Mouse (Mus musculus) heart, postnatal 14 days (tissue): ENCODE results near the gene Ipo13. TPM values are rescaled to one million over a fixed set of nuclear protein-coding genes. Genes with fewer than 3 reads are reported as not detected.
A peak's percentile ranks its signal among the peaks of the same experiment; 100 is the strongest.

Experiments used
- DNase-seq, 2 experiments: peaks; one replicate each; pipeline ENCODE4 v3.0.0; 2021 to 2022
- intact Hi-C: fragments of 180-260 bp; cut with DNase I; formaldehyde crosslinking; loops from one replicate; pipeline ENCODE4 v1.15.1; 2025
- total RNA-seq, 2 experiments: library from RNA; stranded (reverse); gene quantifications; 2 replicates each; pipeline ENCODE4 v1.2.3; 2021

Gene Ipo13
- total RNA-seq, 2 experiments from 2014 or later, result 64.9 to 66.9 TPM

DNA sequence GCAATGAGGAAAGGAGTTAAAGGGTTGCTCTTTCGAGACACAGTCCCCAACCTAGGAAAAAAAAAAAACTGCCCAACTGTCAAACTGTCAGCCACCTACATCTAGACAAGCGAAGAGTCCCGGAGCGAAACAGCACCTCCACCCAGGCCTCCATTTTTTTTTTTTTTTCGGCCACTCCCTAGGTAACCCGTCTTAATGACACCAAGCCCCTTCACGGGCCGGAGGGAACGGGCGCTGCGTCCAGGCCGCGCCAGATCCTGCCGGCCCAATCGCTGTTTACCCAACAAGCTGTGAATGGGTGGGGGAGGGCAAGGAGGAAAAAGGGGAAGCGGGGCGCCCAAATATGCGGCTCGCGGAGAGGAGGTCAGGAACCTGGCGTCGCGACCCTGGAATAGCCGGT is 28.2 kb downstream of the Ipo13 start:
- intact Hi-C loops, result no loop called here
- DNase-seq, result peak in 1 of 2 experiments; percentile 21

DNA sequence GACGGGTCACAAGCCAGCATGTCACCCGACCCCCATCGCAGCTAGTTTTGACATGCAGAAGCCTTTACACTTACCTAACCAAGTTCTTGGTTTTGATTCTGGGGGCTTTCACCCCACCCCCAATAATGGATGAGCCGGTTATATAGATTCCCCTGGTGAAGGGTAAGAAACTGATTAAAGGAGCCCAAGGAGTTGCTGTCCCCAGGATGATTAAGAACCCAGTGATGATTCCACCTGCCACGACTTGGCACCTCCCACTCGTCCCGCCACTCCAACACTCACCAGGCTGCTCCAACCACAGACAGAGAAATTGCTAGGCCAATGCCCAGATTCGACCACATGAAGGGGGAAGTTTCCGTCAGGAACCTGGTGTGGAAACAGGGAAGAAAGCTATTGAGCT is 28.8 kb downstream of the Ipo13 start:
- intact Hi-C loops, result no loop called here
- no peak for DNase-seq

DNA sequence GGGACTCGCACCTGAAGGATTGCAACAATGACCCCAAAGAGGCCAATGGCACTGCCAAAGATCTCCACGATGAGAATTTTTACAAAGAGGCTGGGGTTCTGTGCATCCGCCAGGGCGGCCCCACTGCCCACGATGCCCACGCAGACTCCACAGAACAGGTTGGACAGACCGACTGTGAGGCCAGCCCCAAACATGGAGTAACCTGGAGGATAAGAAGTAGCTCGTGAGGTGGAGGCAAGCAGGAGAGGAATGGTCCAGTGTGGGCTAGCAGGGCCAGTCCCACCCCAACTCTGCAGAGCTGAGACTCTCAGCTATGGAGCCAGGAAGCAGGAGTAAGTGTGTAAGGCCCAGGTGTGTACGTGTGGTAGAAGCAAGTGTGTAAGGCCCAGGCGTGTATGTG is 29.7 kb downstream of the Ipo13 start:
- no peak for DNase-seq
- intact Hi-C loops, result no loop called here

DNA sequence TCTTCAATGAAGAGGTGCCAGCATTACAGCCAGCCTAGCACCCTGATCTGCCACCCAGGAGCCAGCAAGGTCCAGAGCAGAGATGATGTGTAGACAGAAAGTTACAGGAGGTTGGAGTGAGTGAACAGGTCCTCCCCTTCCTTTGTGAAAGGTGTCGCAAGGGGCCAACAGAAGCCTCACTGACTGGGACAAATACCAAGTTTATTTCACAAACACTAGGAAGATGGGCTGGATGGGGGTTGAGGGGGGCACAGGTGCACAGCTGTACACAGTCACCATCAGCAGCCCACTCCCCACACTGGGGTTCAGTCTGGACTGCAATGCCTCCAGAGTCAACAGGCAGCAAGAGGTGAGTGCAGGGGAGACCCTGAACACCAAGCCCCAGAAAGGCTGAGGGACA is 30.7 kb downstream of the Ipo13 start:
- intact Hi-C loops, result no loop called here
- no peak for DNase-seq

DNA sequence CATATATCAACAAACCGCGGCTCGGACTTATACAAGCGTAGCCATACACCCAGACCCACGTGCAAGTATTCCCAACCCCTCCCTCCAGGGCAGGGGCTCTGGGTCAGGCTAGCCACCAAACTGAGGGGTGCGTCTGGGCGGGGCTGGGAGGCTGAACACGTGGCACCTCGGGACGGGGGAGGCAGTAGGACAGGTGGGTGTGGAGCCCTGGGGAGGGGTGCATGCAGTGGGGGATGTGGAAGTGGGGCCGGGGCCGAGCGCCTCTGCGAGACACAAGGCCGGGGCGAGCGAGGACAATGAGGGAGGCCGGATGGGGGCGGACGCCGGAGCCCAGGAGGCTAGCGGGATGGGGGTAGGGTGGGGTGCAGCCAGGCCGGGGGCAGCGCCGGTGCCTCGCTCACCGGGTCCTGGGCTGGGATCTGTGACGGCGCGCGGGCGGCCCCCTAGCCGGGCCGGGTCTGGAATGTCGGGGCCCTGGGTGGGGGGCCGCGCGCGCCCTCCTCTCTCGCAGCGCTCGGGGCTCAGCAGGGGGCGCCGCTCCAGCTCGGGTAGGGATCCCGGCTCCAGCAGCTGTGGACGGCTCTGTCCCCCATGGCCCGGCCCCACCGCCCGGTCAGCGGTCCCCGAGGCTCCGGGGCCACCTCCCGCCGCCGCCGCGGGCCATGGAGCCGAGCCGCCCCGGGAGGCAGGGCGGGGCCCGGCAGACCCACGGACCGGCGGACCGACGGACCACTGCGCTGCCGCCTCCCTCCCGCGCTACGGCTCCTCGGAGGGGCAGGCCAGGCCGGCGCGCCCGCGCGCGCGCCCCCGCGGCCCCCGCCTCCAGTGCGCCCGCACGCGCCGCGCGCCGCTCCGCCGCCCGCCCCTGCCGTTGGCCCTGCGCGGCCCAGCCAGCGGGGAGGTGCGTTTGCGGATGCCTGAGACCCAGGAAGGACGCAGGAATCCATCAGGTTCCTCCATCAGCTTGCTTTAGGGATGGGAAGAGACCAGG is 31.8 kb downstream of the Ipo13 start, which contains the start of gene B4galt2:
B4galt2 (minus strand) TSS at position 787 of the 991 bp plus-strand sequence.
- intact Hi-C loops, result no loop called here
- DNase-seq, result peak; percentile 65 to 76

DNA sequence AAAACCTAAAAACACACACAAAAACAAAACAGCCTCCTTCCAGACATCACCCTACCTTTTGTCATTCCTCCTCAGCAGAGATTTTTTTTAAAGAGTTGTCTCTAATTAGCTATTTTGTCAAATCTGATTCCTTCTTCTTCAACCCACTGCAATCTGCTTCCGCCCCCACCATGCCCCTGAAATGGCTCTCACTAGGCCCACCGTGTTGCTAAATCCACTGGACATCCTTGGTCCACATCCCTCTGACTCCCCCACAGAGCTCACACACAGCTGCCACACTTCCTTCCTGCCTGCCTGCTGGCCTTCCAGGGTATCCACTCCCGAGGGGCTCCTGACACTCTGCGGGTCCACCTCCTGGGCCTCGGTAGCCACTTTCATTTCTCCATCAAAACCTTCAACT is 36.1 kb downstream of the Ipo13 start:
- no peak for DNase-seq
- intact Hi-C loops, result no loop called here

DNA sequence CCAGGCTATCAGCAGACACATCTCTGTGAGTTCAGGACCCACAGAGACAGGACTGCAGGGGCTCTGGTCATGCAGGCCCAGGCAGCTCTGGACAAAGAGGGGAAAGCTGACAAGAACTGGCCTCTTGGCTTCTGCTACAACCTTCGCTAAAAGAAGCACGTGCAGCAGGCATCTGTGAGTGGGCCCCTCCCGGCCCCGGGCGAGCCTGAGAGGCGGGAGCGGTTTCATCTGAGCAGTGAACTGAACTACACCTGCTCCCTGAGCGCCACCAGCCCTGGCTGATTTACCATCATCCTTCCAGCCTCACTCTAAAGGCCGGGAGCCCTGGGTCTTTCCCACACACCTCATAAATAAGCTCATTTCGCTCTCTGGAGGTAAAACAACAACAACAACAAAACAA is 36.5 kb downstream of the Ipo13 start:
- intact Hi-C loops, result no loop called here
- DNase-seq, result no peak

DNA sequence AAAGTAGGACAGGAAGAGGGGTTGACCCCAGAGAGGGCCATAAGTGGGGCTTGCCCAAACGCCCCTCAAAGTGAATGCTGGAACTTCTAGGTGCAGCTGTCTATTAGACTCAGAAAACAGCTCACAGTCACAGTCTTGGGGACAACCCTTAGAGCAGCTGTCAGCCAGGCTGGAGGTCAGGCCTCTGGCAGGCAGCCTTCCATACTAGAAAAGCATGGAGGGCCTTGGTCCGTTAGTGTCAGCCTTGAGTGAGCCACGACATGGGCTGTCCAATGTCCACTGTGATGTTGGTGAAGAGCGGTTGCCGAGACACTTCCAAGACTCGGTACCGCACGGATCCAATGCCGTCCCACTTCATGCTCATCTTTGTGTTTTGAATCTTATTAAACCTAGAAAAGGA is 41.2 kb downstream of the Ipo13 start:
- intact Hi-C loops, result no loop called here

DNA sequence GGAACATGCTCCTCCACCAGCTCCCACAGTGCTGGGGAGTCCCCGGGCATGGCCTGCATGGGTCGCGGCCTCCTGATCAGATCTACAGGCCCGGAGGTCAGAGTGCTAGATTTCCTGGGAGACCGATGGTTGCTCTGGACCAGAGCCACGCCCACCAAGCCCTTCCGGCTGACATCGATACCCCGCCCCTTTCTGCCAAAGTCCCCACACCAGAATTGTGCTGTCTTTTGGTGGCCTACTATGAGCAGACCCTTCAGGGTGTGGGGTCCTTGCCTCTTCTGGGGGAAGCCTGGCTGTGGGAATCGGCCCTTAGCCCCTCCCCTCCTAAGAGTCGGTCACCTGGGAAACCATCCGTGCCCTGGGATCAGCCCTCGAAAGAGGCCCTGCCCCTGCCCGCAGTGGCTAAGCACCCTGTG is 42.3 kb downstream of the Ipo13 start, which contains the start of gene Ccdc24:
Ccdc24 (minus strand) TSS at position 87 of the 416 bp plus-strand sequence.
- no peak for DNase-seq
- intact Hi-C loops, result no loop called here

More for the DNA sequence above, 41.2 kb downstream of the Ipo13 start:
- DNase-seq, result no peak

DNA sequence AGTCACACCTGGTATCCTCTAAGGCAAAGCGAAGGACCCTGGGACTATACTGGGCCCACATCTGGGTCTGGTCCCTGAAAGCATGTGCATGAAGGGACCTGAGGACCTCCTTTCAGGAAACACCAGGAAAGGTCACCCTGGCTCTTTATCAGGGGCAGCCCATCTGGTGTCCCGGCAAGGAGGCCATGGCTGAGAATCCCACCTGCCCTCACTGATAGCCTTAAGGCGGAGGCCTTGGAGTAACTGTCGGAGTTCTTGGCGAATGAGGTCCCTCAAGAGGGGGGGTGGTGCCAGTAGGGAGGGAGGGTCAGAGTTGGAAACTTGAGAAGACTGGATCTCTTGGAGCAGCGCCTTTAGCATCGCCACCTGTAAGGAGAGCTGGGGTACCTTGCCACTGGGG is 43.0 kb downstream of the Ipo13 start:
- intact Hi-C loops, result no loop called here
- no peak for DNase-seq

DNA sequence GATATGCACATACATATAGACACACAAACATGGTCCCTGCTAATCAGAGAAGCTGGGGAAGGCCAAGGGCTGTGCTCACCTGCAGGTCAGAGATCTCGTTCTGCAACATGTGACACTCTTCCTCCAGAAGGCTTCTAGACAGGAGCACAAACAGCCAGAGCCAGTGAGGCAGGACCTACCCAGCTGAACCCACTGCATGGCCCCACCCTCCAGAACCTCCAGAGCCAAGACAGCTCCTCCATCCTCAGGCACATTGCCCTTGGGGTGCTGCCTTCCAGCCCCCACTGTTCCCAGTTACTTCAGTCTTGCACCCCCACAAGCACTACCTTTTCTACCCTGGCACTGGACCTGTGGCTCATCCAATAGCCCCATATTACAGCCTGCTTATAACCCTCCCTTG is 44.4 kb downstream of the Ipo13 start:
- no peak for DNase-seq
- intact Hi-C loops, result no loop called here

DNA sequence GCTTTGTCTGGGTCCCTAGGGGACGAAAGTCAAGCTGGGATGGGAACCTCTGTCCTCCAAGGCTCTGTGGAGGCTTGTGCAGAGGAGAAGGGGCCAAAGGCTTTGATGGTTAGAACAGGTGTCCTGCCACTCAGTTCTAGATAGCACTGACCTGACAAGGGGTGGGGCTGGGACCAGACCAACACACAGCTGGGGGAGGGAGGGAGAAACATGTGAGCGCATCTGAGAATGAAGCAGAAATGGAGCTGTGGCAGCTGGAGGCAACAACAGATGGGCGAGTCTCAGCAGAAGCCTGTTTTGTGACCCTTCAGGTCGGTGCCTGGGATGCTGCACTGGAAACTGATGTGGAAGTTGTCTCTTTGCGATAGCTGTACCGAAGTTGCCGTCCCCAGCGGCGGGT is 45.5 kb downstream of the Ipo13 start:
- intact Hi-C loops, result loop anchor here (10.0 kb wide), 1 partner anchor 165 kb away; no protein-coding TSS in a partner anchor

DNA sequence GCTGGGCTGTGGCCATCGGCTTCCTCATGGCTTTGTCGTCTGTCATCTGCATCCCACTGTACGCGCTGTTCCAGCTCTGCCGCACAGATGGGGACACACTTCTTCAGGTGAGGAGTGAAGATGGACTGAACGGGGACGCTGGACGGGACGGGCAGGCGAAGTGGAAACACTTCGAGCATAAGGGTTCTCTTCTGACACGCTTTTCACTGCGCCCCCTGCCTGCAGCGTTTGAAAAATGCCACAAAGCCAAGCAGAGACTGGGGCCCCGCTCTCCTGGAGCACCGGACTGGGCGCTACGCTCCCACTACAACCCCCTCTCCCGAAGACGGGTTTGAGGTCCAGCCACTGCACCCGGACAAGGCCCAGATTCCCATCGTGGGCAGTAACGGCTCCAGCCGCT is 47.0 kb downstream of the Ipo13 start:
- peak; percentile 71 to 78 for DNase-seq
- intact Hi-C loops, result loop anchor here (2.0 to 10.0 kb wide), 2 partner anchors 37 to 163 kb away; no protein-coding TSS in a partner anchor

More for the DNA sequence above, 45.5 kb downstream of the Ipo13 start:
- DNase-seq, result no peak

DNA sequence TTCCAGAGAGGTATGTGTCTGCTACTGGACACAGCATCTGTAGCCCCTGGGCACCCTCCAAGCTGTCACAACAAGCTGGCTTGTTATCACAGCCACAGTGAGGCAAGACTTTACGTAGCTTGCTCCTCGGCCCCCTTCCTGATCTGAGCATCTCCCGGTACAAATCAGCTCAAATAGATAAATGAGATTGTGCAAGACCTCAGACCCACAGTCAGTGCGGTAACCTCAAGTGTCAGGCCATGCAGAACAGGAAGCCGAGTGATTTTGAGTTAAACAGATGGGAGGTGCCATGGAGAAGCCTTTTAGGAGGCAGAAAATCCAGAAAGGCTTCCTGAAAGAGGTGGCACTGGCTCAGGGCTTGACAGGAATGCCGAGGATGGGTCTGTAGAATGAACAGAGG is 47.8 kb downstream of the Ipo13 start:
- DNase-seq, result no peak
- intact Hi-C loops, result loop anchor here (2.0 to 10.0 kb wide), 2 partner anchors 36 to 162 kb away; no protein-coding TSS in a partner anchor

DNA sequence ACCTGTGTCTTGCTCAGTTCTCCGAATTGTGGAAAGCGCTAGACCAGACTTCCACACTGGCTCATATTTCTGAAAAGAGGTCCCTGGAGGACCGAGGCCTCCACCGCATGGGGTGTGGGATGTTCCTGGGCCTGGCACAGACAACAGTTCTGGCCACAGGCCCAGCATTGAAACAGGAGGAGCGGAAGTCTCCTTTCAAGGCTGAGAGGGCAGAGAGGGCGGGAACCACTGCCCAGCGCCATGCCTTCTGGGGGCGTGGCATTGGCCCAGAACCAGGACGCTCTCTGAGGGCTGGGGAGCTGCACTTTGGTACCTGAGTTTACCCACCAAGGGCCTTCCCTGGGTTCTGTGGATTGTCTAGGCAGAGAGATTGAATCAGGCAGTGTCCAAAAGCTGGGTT is 48.7 kb downstream of the Ipo13 start:
- intact Hi-C loops, result loop anchor here (2.0 to 10.0 kb wide), 2 partner anchors 35 to 161 kb away; no protein-coding TSS in a partner anchor
- peak; percentile 68 to 78 for DNase-seq

DNA sequence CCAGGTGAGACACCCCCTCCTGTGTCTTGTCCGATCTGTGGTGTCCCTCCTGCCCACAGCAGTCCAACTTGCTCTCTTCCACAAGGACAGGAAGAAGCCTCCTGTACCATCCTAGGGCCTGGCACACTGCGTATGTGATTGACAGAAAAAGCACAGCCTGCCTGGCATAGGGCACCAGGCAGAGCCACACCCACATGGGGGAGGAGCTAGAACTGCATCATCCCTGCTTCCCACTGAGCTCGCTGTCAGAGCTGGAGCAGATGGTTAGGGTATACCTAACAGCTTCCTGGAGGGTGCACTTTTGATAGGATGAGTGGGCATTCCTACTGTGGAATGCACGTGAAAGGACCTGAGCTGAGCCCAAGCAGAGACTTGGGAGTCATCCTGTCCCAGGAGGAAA is 52.0 kb downstream of the Ipo13 start:
- intact Hi-C loops, result loop anchor here (10.0 kb wide), 1 partner anchor 158 kb away; no protein-coding TSS in a partner anchor
- no peak for DNase-seq

DNA sequence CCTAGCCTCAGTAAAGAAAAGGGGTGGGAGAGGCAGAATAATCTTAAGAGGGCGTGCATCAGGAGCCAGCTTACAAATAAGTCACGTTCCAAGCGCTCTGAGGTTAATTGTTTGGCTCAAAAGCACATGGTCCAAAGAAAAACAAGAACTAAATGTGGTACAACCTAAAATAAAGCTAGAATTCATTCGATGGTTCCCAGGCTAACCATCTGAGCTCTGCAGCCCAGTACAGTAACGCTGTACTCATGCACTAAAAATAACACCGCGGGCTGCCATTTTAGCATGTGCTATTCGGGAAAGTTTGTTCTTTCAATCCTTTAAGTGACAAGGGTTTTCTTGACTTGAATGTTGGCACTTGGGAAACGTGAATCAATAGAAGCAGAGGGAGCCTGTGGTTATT is 54.2 kb downstream of the Ipo13 start:
- DNase-seq, result no peak
- intact Hi-C loops, result loop anchor here (10.0 kb wide), 1 partner anchor 156 kb away; no protein-coding TSS in a partner anchor

DNA sequence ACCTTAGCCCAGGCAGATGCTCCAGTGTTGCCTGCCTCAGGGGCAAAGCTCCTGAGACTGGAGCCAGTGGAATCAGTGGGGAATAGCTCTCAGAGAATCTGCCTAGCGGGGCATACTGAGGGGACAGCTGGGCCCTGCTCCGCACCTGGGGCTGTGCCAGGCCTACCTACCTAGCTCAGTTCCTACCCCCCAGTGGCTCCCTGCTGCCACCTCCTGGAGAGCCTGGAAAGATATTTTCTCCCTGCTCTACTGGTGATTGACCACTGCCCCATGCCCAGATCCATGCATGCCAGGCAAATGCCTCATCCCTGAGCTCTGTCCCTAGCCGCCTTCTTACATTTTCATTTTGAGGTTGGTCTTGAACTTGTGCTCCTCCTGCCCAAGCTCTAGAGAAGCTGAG is 56.0 kb downstream of the Ipo13 start:
- peak; percentile 70 to 75 for DNase-seq
- intact Hi-C loops, result loop anchor here (2.0 kb wide), 1 partner anchor 28 kb away; no protein-coding TSS in a partner anchor

DNA sequence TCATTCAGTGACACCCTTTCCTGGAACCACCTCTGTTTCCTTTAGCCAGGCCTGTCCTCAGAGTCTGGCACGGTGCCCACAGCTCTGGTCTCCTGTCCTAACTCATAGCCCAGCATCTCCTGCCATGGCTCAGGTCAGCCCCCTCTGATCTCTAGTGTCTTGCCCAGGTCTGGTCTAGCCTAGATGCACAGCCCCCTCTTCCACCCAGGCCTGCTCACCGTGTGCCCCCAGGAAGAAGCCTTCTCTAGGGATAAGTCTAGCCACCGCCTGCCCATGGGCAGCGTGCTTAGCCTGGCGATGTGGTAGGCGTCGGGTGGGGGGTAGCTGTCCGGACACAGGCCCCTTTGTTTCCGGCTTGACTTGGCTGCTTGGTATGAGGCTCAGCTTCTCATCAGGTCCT is 59.7 kb downstream of the Ipo13 start:
- DNase-seq, result no peak
- intact Hi-C loops, result no loop called here

DNA sequence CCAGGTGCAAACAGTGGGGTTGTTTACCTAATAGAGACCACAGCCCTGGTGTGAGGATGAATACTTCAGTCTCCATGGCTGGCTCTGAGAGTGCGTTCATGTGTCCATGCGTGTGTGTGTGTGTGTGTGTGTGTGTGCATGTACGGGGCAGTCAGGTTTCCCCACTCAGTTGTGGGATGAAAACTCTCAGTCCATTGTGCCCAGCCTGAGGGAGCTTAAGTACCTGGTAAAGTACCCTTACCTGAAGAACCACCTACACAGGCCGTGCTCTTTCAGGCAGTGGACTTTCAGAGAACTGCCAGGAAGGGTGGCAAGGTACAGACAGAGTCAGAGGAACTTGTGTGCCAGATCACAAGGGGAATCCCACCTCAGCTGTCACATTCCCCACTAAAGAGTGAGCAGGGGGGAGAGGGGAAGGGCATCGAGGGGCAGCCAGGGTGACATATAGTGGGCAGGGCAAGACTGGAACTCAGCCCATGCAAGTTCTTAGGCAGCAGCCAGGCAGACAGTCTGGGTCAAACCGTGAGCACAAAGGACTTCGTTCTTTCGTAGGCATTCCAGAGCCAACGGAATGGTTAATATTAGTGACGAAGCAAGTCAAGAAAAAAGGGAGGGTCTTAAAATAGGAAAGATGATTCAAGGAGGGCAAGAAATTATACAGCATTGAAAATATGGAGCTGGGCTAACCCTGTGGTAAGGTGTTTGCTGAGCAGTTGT is 62.5 kb downstream of the Ipo13 start:
- no peak for DNase-seq

DNA sequence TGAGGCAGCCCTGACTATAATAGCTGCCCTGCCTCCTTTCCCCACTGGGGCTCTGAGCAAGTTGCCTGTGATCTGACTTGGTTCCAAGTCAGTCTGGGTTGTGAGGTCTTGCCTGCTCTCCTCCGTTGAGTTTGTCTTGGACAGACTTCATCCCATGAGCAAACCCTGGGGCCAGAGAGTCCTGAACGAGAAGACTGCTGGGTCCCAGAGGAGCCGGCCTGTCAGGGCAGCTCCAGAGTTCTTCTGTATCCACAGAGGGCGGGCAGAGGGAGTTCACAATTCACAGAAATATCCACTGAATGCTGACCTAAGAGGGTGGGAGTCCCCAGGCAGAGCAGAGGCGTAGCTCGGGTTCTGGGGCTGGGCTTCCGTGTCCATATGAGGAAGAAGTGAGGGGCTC is 63.9 kb downstream of the Ipo13 start:
- intact Hi-C loops, result no loop called here
- DNase-seq, result peak; percentile 46 to 52

More for the DNA sequence above, 62.5 kb downstream of the Ipo13 start:
- intact Hi-C loops, result no loop called here
